Mouse (Mus musculus) layer of hippocampus, adult 9-10 months (tissue): Measurements from ENCODE around the gene Upf2.

ENCODE experiments used
- DNase-seq: peaks from one replicate; pipeline ENCODE4 v3.0.0; 2022; ENCODE audit warnings: low spot score

Upf2 gene

GRCm38 (mm10) chr2:5950766-5951595, at the start of gene Upf2:
Gene Upf2, plus strand, starts transcription at chr2:5951469.
- peak; percentile 96 for DNase-seq

DNA sequence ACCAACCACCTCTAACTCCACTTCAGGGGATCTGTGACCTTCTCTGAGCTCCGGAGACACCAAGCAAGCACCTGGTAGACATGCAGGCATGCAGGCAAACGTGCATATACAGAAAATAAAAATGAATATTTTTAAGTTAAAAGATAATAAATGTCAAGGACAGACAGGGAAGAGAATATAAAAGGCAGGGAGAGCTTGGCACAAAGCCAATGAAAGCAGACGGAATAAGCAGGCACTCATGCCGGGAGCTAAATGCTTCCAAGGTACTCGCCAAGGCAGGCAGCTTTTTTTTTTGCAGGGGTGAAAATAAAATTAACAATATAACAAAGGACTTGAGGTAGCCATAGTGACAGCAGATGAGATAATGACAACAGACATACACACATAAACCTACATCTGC, 45.2 kb upstream of the Upf2 start:
- peak; percentile 30 for DNase-seq

DNA sequence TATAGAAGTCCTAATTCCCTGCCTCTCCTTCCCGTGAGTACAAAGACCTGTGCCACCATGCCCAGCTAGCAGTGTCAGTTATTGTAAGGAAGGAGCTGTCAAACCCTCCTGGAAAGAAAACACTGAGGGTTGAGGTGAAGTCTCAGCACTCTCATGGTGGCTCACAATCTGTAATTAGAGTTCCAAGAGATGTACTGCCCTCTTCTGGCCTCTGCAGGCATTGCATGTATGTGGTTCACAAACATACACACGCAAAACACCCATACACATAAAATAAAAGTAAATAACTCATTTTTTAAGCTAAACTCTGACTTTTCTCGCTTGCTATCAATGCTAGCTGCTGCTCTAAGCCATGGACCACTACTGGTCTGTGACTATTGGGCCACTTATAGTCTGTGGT, 44.6 kb upstream of the Upf2 start:
- DNase-seq: no peak

GRCm38 (mm10) chr2:5911282-5911965, 39.8 kb upstream of the Upf2 start:
- no peak for DNase-seq

GRCm38 (mm10) chr2:5922823-5923222, 28.4 kb upstream of the Upf2 start:
- no peak for DNase-seq

- no peak for DNase-seq
These were observed 27.5 kb upstream of the Upf2 start for GRCm38 (mm10) chr2:5923786-5924185.

GRCm38 (mm10) chr2:5927481-5927880, 23.8 kb upstream of the Upf2 start:
- DNase-seq: no peak

DNA sequence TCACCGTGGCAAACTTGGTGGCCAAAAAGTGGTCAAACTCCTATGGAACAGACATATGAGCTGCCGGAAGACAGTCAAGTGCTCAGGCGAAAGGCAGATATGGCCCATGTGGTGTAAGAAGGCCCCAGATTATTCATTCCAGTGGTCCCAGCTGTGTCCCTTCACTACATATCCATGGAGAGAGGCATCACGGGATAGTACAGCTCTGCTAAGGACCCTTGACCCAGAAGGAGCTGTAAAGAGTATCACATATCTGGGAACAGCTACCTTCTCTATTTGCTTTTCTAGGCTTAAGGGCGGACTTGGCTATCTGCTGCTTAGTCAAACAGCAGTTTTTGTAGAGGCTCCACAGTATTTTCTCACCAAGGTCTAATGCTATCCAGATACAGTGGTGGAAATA, 21.5 kb upstream of the Upf2 start:
- no peak for DNase-seq

DNA sequence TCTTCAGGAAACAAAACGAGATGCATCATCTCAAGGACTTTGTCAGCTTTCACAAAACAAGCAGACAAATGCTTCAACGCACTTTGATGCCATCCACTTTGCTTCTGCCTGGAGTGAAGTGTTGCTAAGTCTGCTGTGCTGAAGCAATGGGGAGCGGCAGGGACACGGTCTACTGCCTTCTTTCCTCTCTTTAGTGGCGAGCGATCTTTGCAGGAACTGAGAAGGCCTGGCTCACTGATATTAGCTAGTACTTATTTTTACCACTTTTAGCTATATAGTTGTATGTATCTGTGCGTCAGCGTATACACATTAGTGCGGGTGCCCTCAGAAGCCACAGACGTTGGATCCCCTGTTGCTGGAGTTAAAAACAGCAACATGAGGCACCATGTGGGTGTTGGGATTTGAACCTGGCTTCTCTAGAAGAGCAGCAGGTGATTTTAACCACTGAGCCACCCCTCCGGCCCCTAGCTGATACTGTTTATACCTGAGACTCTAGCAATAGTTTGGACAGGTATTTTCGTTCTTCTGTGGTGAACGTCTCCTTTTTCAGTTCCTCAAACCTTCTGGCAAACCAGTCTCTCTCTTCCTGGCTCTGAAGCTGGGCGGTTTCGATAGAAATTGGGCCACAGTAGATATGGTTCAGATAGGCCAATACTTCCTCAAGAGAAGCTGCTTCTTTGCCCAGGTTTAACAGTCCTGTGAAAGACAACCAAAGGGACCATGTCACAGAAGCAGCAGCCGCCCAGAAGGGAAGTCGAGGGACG, 20.8 kb upstream of the Upf2 start:
- no peak for DNase-seq

DNA sequence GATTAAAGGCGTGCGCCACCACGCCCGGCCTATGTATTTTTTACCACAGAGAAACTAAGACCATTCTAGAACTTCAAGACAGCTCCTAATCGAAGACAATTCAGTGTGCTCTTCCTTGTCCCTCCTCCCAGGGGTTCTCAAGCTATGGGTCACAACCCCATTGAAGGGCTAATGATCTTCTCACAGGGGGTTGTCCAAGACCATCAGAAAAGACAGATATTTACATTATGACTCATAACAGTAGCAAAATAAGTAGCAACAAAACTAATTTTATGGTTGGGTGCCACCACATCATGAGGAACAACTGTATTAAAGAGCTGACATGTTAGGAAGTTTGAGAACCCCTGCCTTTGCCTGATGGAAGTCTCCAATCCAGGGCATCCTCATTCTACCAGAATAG, 19.3 kb upstream of the Upf2 start:
- DNase-seq: no peak

DNA sequence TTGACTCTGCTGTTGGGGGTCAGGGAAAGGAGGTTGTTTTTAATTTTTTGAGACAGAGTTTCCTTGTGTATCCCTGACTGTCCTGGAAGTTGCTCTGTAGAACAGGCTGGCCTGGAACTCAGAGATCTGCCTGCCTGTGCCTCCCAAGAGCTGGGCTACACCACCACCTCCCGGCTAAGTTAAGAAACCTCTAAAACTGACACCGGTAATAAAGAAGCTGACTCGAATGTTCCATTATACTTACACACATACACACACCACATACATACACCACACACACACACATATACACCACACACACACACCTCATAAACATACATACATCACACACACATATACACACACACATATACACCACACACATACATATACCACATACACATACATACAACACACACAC, 16.3 kb upstream of the Upf2 start:
- DNase-seq: no peak

- DNase-seq: no peak
These were observed 15.2 kb upstream of the Upf2 start for GRCm38 (mm10) chr2:5936068-5936467.

- no peak for DNase-seq
These were observed 14.7 kb upstream of the Upf2 start for GRCm38 (mm10) chr2:5936550-5936949.

DNA sequence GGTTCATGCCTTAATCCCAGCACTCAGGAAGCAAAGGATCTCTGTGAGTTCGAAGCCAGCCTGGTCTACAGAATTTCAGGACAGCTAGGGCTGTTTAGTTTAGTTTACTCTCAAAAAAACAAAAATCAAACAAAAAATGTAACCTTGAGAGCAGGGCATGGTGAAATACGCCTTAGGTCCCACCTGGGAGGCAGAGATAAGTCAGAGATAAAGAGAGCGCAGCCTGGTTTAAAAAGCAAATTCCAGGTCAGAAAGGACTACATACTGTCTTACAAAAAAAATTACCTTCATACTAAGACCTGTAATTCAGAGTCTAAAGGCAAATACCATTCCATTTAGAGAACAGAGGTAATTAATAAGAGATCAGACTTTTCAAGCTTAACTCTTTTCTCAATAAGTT, 11.9 kb upstream of the Upf2 start:
- DNase-seq: no peak

- no peak for DNase-seq
These were observed 11.4 kb upstream of the Upf2 start for GRCm38 (mm10) chr2:5939911-5940310.

DNA sequence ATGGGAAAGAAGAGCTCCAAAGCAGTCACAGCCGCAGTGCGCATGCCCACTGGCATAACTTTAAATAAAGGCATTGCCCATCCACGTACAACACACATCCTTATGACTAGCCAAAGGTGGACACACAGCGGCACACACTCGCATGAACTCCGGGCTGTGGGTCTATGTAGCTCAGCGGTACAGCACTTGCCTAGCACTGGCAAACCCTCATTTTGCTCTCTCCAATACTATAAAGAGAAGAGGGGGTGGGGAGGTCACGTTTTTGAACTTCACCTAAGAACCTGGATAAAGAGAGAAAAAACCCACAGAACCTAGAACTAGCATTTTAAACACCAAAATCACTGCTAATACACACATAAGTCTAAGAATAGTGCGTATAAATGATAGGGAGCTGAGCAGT, 10.3 kb upstream of the Upf2 start:
- DNase-seq: no peak

- DNase-seq: no peak
These were observed 9.3 kb upstream of the Upf2 start for GRCm38 (mm10) chr2:5941861-5942415.

GRCm38 (mm10) chr2:5942416-5943032, 8.7 kb upstream of the Upf2 start, which contains the start of gene Dhtkd1:
Gene Dhtkd1, minus strand, starts transcription at chr2:5942792.
- DNase-seq: peak; percentile 35

GRCm38 (mm10) chr2:5943071-5943470, 8.2 kb upstream of the Upf2 start:
- no peak for DNase-seq

DNA sequence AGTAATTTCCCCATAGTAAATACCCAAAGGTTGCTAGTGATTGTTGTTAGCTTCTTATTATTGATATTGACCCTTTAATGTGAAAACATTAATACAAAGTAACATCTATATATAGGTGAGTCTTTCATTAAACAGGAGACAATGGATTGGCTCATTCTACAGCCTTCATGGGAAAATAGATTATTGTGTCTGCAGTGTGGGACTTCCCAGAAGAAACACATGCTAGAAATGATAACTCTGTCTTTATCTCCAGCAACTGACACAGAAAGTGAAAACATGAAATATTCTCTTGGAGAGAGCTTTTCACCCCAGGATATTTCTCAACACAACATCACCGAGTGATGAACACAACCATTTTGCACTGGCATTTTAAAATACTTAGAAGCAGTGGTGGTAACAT, 5.6 kb upstream of the Upf2 start:
- no peak for DNase-seq

GRCm38 (mm10) chr2:5946876-5947275, 4.4 kb upstream of the Upf2 start:
- DNase-seq: no peak

- DNase-seq: no peak
These were observed 2.3 kb upstream of the Upf2 start for GRCm38 (mm10) chr2:5948964-5949363.
